Mouse (Mus musculus) inflammation-experienced regulatory T-cells, adult 6 months (primary cell): ENCODE results near the gene Srp9. TPM values are rescaled to one million over a fixed set of nuclear protein-coding genes. Genes with fewer than 3 reads are reported as not detected.

Experiments
- ATAC-seq: one replicate; pipeline ENCODE4 v1.8.0; 2017
- polyA plus RNA-seq, 3 experiments: library from polyadenylated mRNA; unstranded; fragments of 100-300 nt; shearing (Covaris generic); gene quantifications; one replicate each; pipeline ENCODE4 v1.2.1; 2017

Srp9 gene
- polyA plus RNA-seq: 100 to 1,000 TPM; 141 to 184 (median 147) TPM

GRCm38 (mm10) chr1:182124506-182124905 lies at the start of gene Srp9:
Srp9 (plus strand) TSS chr1:182124737.
- ATAC-seq: peak; percentile 92

- no peak for ATAC-seq
Measured at GRCm38 (mm10) chr1:182081744-182082419, 42.7 kb upstream of the Srp9 start.

- ATAC-seq: no peak
Measured at GRCm38 (mm10) chr1:182083459-182083858, 41.1 kb upstream of the Srp9 start.

- no peak for ATAC-seq
Measured at GRCm38 (mm10) chr1:182086759-182087158, 37.8 kb upstream of the Srp9 start.

- ATAC-seq: no peak
Measured at GRCm38 (mm10) chr1:182087351-182087750, 37.2 kb upstream of the Srp9 start.

- ATAC-seq: no peak
Measured at GRCm38 (mm10) chr1:182087753-182088633, 36.5 kb upstream of the Srp9 start.

- no peak for ATAC-seq
Measured at GRCm38 (mm10) chr1:182088844-182089418, 35.6 kb upstream of the Srp9 start.

- ATAC-seq: no peak
Measured at GRCm38 (mm10) chr1:182089600-182090297, 34.8 kb upstream of the Srp9 start.

- no peak for ATAC-seq
Measured at GRCm38 (mm10) chr1:182090298-182090677, 34.2 kb upstream of the Srp9 start.

- no peak for ATAC-seq
Measured at GRCm38 (mm10) chr1:182091261-182091660, 33.3 kb upstream of the Srp9 start.

GRCm38 (mm10) chr1:182091746-182092412 lies 32.7 kb upstream of the Srp9 start:
- ATAC-seq: no peak

- ATAC-seq: no peak
Measured at GRCm38 (mm10) chr1:182092413-182092800, 32.1 kb upstream of the Srp9 start.

- no peak for ATAC-seq
Measured at GRCm38 (mm10) chr1:182093407-182093806, 31.1 kb upstream of the Srp9 start.

- no peak for ATAC-seq
Measured at GRCm38 (mm10) chr1:182094473-182095136, 29.9 kb upstream of the Srp9 start.

GRCm38 (mm10) chr1:182095240-182095741 lies 29.2 kb upstream of the Srp9 start:
- no peak for ATAC-seq

- ATAC-seq: no peak
Measured at GRCm38 (mm10) chr1:182096707-182097106, 27.8 kb upstream of the Srp9 start.

GRCm38 (mm10) chr1:182099062-182099461 lies 25.5 kb upstream of the Srp9 start:
- no peak for ATAC-seq

GRCm38 (mm10) chr1:182100403-182100802 lies 24.1 kb upstream of the Srp9 start:
- ATAC-seq: peak; percentile 46

- ATAC-seq: peak; percentile 50
Measured at GRCm38 (mm10) chr1:182101468-182101867, 23.1 kb upstream of the Srp9 start.

- ATAC-seq: no peak
Measured at GRCm38 (mm10) chr1:182102706-182103105, 21.8 kb upstream of the Srp9 start.

- no peak for ATAC-seq
Measured at GRCm38 (mm10) chr1:182103436-182103835, 21.1 kb upstream of the Srp9 start.

- ATAC-seq: no peak
Measured at GRCm38 (mm10) chr1:182105023-182105422, 19.5 kb upstream of the Srp9 start.
